Mouse (Mus musculus) testis, adult 10 weeks (tissue): ENCODE data around the gene Zfp217. TPM values are rescaled to one million over a fixed set of nuclear protein-coding genes. Genes with fewer than 3 reads are reported as not detected.

Source experiments
- polyA plus RNA-seq: library from polyadenylated mRNA; stranded (reverse); fragments of 350-450 nt; fragmentation: Illumina TruSeq; extraction: RNeasy Lipid Tissue Mini Kit (QIAGEN cat#74804); gene quantifications from one replicate; pipeline ENCODE4 v1.2.3, GENCODE M21; 2014; ENCODE audit warnings: low read depth, low replicate concordance

Zfp217 gene
- polyA plus RNA-seq: 40.0 TPM

DNA sequence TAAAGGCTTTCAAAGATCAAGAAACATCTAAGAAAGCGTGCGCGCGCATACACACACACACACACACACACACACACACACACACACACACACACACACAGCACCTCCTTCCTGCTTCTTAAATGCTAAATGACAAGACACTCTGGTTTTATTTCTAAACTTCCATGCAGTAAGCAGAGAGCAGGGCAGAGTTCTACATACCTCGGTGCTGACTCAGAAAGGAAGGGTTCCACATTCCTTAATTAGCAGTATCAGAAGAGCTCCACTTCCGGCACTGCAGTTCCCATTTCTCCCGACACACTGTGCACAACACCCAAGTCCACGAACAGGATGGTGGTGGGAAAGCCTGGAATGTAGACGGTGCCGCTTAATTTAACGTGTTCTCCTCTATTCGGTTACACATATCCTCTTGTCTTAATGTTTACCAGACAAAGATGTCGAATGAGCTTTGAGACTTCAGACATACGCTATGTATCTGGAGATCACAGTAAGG is at the start of gene Zfp217:
Gene Zfp217, minus strand, starts transcription at position 443 of the 493 bp plus-strand sequence.

